Mouse (Mus musculus) hindbrain, embryonic 16.5 days (tissue): ENCODE measurements at regions not wholly inside any gene's neighbourhood (a gene's known extent, or its start where the extent isn't known, plus 50 kb on each side); places are given as distances from the start of the nearest gene placed in this dataset.

Experiments used
- ATAC-seq: fragments of 200-750 bp; cut with Nextera tagmentation; 2 replicates; pipeline ENCODE4 v1.8.0; 2017; ENCODE audit warnings: moderate TSS enrichment, moderate library complexity
- H3K27ac ChIP-seq: fragments of 300-500 bp; sonication (generic); 2 replicates; pipeline ENCODE4 v1.5.1; 2014; ENCODE audit warnings: low read depth, mild to moderate bottlenecking, control low read depth, low read length, moderate library complexity
- H3K27me3 ChIP-seq: fragments of 300-500 bp; sonication (generic); replicated peaks from 2 replicates; pipeline ENCODE4 v1.6.1; 2014; ENCODE audit warnings: low read length; ENCODE audit not compliant: control insufficient read depth, insufficient read depth
- H3K36me3 ChIP-seq: fragments of 300-500 bp; sonication (generic); 2 replicates; pipeline ENCODE4 v1.6.1; 2014; ENCODE audit warnings: mild to moderate bottlenecking, low read length, moderate library complexity, mixed read lengths; ENCODE audit not compliant: control insufficient read depth, insufficient read depth
- H3K4me1 ChIP-seq: fragments of 300-500 bp; sonication (generic); 2 replicates; pipeline ENCODE4 v1.6.1; 2014; ENCODE audit warnings: low read depth, low read length; ENCODE audit not compliant: control insufficient read depth, insufficient read depth
- H3K4me2 ChIP-seq: fragments of 300-500 bp; sonication (generic); 2 replicates; pipeline ENCODE4 v1.6.1; 2014; ENCODE audit warnings: mild to moderate bottlenecking, low read length, control low read depth, moderate library complexity
- H3K4me3 ChIP-seq: fragments of 300-500 bp; sonication (generic); 2 replicates; pipeline ENCODE4 v1.5.1; 2014; ENCODE audit warnings: mild to moderate bottlenecking, low read length, control low read depth, moderate library complexity
- H3K9ac ChIP-seq: fragments of 300-500 bp; sonication (generic); 2 replicates; pipeline ENCODE4 v1.6.1; 2014; ENCODE audit warnings: low read depth, mild to moderate bottlenecking, control low read depth, low read length, moderate library complexity
- H3K9me3 ChIP-seq: fragments of 300-500 bp; sonication (generic); 2 replicates; pipeline ENCODE4 v1.6.1; 2014; ENCODE audit warnings: mild to moderate bottlenecking, low read length, moderate library complexity; ENCODE audit not compliant: control insufficient read depth
- WGBS: fragments of 180-500 bp; shearing (Covaris S2); extraction: QIAGEN DNeasy Blood & Tissue Kit; methylation state at CpG from one replicate; pipeline ENCODE4 v1.1.7; 2014; 5-methylcytosine and 5-hydroxymethylcytosine counted together

GRCm38 (mm10) chr12:94588599-94588998 is 1103.4 kb upstream of the Flrt2 start:
- Histone ChIP-seq H3K9ac (no peak overlapping the region), H3K4me1 (no peaks in the 10 kb centered on the region), H3K27ac (no peak overlapping the region), H3K4me2 (no peak overlapping the region), H3K36me3 (no peaks in the 10 kb centered on the region), H3K9me3 (no peaks in the 10 kb centered on the region), H3K4me3 (no peak overlapping the region), H3K27me3 (no peaks in the 10 kb centered on the region)
- no peak for ATAC-seq
- 76% methylated on average over 4 of the region's 4 CpGs for WGBS

GRCm38 (mm10) chr12:94589033-94589432 is 1103.0 kb upstream of the Flrt2 start:
- Histone ChIP-seq H3K4me2 (no peak overlapping the region), H3K4me1 (no peaks in the 10 kb centered on the region), H3K9ac (no peak overlapping the region), H3K27me3 (no peaks in the 10 kb centered on the region), H3K36me3 (no peaks in the 10 kb centered on the region), H3K9me3 (no peaks in the 10 kb centered on the region), H3K4me3 (no peak overlapping the region), H3K27ac (no peak overlapping the region)
- whole genome bisulfite sequencing, result 83% methylated on average over 4 of the region's 4 CpGs
- no peak for ATAC-seq

- no peaks in the 10 kb centered on the region for H3K9me3 ChIP-seq
- no peak overlapping the region for H3K4me2 ChIP-seq
- no peaks in the 10 kb centered on the region for H3K4me1 ChIP-seq
- H3K27me3 ChIP-seq, result no peaks in the 10 kb centered on the region
- H3K36me3 ChIP-seq, result no peaks in the 10 kb centered on the region
- no peak overlapping the region for H3K27ac ChIP-seq
- no peak for ATAC-seq
- H3K4me3 ChIP-seq, result no peak overlapping the region
- WGBS, result 73% methylated on average over 1 of the region's 1 CpGs
- H3K9ac ChIP-seq, result no peak overlapping the region
Measured at GRCm38 (mm10) chr12:94605566-94605965, 1086.5 kb upstream of the Flrt2 start.

- no peaks in the 10 kb centered on the region for H3K27me3 ChIP-seq
- H3K36me3 ChIP-seq, result no peaks in the 10 kb centered on the region
- no peak overlapping the region for H3K27ac ChIP-seq
- no peak overlapping the region for H3K4me2 ChIP-seq
- H3K4me3 ChIP-seq, result no peak overlapping the region
- no peaks in the 10 kb centered on the region for H3K4me1 ChIP-seq
- no peaks in the 10 kb centered on the region for H3K9me3 ChIP-seq
- H3K9ac ChIP-seq, result no peak overlapping the region
- 61% methylated on average over 1 of the region's 1 CpGs for WGBS
- ATAC-seq, result no peak
Measured at GRCm38 (mm10) chr12:94636555-94636954, 1055.5 kb upstream of the Flrt2 start.

- no peak for ATAC-seq
- H3K4me3 ChIP-seq, result no peak overlapping the region
- H3K4me2 ChIP-seq, result no peak overlapping the region
- no peaks in the 10 kb centered on the region for H3K4me1 ChIP-seq
- H3K27ac ChIP-seq, result no peak overlapping the region
- no peaks in the 10 kb centered on the region for H3K9me3 ChIP-seq
- WGBS, result 84% methylated on average over 4 of the region's 4 CpGs
- H3K36me3 ChIP-seq, result no peaks in the 10 kb centered on the region
- no peaks in the 10 kb centered on the region for H3K27me3 ChIP-seq
- no peak overlapping the region for H3K9ac ChIP-seq
Measured at GRCm38 (mm10) chr12:94640153-94640552, 1051.9 kb upstream of the Flrt2 start.

GRCm38 (mm10) chr12:94645302-94645701 is 1046.7 kb upstream of the Flrt2 start:
- no peaks in the 10 kb centered on the region for H3K4me1 ChIP-seq
- no peaks in the 10 kb centered on the region for H3K27me3 ChIP-seq
- ATAC-seq, result no peak
- no peak overlapping the region for H3K27ac ChIP-seq
- H3K4me2 ChIP-seq, result no peak overlapping the region
- H3K9ac ChIP-seq, result no peak overlapping the region
- no peaks in the 10 kb centered on the region for H3K36me3 ChIP-seq
- H3K4me3 ChIP-seq, result no peak overlapping the region
- H3K9me3 ChIP-seq, result no peaks in the 10 kb centered on the region
- 60% methylated on average over 2 of the region's 2 CpGs for WGBS

- no peak for ATAC-seq
- H3K9ac ChIP-seq, result no peak overlapping the region
- H3K36me3 ChIP-seq, result no peaks in the 10 kb centered on the region
- no peak overlapping the region for H3K4me2 ChIP-seq
- no peak overlapping the region for H3K27ac ChIP-seq
- H3K4me1 ChIP-seq, result no peaks in the 10 kb centered on the region
- 98% methylated on average over 1 of the region's 1 CpGs for WGBS
- H3K9me3 ChIP-seq, result no peaks in the 10 kb centered on the region
- no peaks in the 10 kb centered on the region for H3K27me3 ChIP-seq
- H3K4me3 ChIP-seq, result no peak overlapping the region
Measured at GRCm38 (mm10) chr12:94670035-94670434, 1022.0 kb upstream of the Flrt2 start.

GRCm38 (mm10) chr12:94674925-94675324 is 1017.1 kb upstream of the Flrt2 start:
- H3K9ac ChIP-seq, result no peak overlapping the region; the same call in 1 of the 2 replicates

GRCm38 (mm10) chr12:94691341-94692029 is 1000.5 kb upstream of the Flrt2 start:
- ATAC-seq, result no peak

More at GRCm38 (mm10) chr12:94674925-94675324, 1017.1 kb upstream of the Flrt2 start:
- Histone ChIP-seq H3K36me3 (no peaks in the 10 kb centered on the region), H3K4me2 (no peak overlapping the region), H3K4me1 (no peaks in the 10 kb centered on the region), H3K4me3 (no peak overlapping the region), H3K9me3 (no peaks in the 10 kb centered on the region), H3K27me3 (no peaks in the 10 kb centered on the region), H3K27ac (no peak overlapping the region)
- ATAC-seq, result no peak
- 81% methylated on average over 2 of the region's 2 CpGs for WGBS

More at GRCm38 (mm10) chr12:94691341-94692029, 1000.5 kb upstream of the Flrt2 start:
- Histone ChIP-seq H3K36me3 (no peaks in the 10 kb centered on the region), H3K4me2 (no peak overlapping the region), H3K4me3 (no peak overlapping the region), H3K9me3 (no peaks in the 10 kb centered on the region), H3K4me1 (no peaks in the 10 kb centered on the region), H3K9ac (no peak overlapping the region), H3K27ac (no peak overlapping the region), H3K27me3 (no peaks in the 10 kb centered on the region)
- WGBS, result 64% methylated on average over 2 of the region's 2 CpGs
